Mouse (Mus musculus) cerebellum, adult 2 months (tissue): ENCODE results near the gene Nrxn2.

Experiments
- CTCF ChIP-seq: fragments of 200-500 bp; IDR thresholded peaks from 2 replicates; pipeline ENCODE4 v1.5.1; 2011; ENCODE audit warnings: low read depth, mild to moderate bottlenecking, control low read depth, low read length, moderate library complexity, borderline replicate concordance; ENCODE audit not compliant: insufficient read depth
- POLR2A ChIP-seq: fragments of 200-500 bp; IDR thresholded peaks from 2 replicates; pipeline ENCODE4 v1.6.1; 2011; ENCODE audit warnings: low read length, control low read depth, borderline replicate concordance; ENCODE audit not compliant: insufficient read depth

GRCm38 (mm10) chr19:6566450-6566849, 147.9 kb downstream of the Nrxn2 start:
- TF ChIP-seq CTCF (no peak), POLR2A (no peak)
